Mouse (Mus musculus) CD4-positive, CD25-positive, alpha-beta regulatory T cell, adult 4 months (primary cell): ENCODE results near the gene Il2rb. TPM values are rescaled to one million over a fixed set of nuclear protein-coding genes. Genes with fewer than 3 reads are reported as not detected.

Source experiments
- ATAC-seq: one replicate; pipeline ENCODE4 v1.8.0; 2017
- polyA plus RNA-seq, 2 experiments: library from polyadenylated mRNA; unstranded; fragments of 100-300 nt; shearing (Covaris generic); gene quantifications; one replicate each; pipeline ENCODE4 v1.2.1; 2017

Gene Il2rb
- polyA plus RNA-seq, 2 experiments from 2014 or later, result 529 to 771 TPM

- ATAC-seq, result no peak
Measured at GRCm38 (mm10) chr15:78481448-78482000, 13.5 kb downstream of the Il2rb start.

DNA sequence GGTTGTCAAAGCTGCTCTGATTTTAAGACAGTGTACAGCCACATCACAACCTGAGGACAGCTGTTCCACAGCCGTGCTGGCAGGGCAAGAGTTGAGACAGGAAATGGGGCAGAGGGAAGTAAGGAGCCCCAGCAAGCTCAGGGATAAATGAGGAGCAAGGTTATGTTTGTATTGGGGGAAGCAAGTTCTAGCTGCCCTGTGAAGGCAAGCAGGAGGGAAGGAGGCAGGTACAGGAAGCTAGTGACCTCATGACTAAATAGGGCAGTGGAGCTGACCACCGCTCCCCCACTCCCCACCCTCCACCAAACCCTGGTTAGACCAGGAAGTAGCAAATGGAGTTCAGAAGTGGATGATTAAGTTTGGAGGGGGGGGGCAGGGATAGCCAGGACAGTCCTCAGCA, 14.1 kb downstream of the Il2rb start:
- no peak for ATAC-seq

- peak; percentile 15 for ATAC-seq
Measured at GRCm38 (mm10) chr15:78480111-78480510, 15.0 kb downstream of the Il2rb start.

- peak; percentile 36 for ATAC-seq
Measured at GRCm38 (mm10) chr15:78479470-78479869, 15.6 kb downstream of the Il2rb start.

GRCm38 (mm10) chr15:78478073-78478472, 17.0 kb downstream of the Il2rb start:
- no peak for ATAC-seq

DNA sequence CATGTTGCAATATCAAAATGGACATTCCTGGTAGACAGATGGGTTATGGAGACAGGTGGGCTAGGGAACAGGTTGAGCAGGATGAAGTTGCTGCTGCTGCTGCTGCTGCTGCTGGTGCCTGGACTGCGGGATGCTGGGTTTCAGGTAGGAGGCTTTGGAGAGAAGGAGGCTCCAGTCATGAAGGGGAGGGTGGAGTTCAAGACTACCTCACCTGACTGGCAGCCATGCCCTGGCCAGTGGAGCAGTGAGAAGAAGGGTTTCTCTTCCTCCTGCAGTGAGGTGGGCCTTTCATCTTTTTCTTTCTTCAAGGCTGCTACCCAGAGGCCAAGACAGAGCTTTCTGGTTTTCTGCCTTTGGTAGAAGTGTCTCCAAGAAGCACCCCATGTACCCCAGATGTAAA, 18.2 kb downstream of the Il2rb start:
- no peak for ATAC-seq

- peak; percentile 80 for ATAC-seq
Measured at GRCm38 (mm10) chr15:78475604-78476031, 19.5 kb downstream of the Il2rb start.

GRCm38 (mm10) chr15:78473442-78473841, 21.6 kb downstream of the Il2rb start:
- ATAC-seq, result no peak

DNA sequence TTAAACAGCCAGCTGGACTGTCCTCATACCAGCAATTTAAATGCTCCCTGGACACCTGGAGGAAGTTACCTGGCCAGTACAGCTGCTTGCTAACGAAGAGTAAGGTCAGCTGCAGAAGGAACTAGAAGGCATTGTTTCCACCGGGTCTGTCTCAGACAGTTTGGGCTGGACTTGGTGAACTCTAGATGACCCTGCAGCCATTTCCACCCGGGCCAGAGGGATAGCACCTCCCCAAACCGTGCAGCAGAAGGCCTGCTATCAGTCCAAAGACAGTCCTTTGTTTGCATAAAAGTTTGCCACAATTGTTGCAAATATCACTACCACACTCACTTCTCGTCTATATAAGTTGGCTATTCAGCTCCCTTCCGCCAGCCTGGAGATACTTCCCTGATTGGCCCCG, 23.2 kb downstream of the Il2rb start:
- ATAC-seq, result no peak

- ATAC-seq, result no peak
Measured at GRCm38 (mm10) chr15:78470495-78471276, 24.4 kb downstream of the Il2rb start.

DNA sequence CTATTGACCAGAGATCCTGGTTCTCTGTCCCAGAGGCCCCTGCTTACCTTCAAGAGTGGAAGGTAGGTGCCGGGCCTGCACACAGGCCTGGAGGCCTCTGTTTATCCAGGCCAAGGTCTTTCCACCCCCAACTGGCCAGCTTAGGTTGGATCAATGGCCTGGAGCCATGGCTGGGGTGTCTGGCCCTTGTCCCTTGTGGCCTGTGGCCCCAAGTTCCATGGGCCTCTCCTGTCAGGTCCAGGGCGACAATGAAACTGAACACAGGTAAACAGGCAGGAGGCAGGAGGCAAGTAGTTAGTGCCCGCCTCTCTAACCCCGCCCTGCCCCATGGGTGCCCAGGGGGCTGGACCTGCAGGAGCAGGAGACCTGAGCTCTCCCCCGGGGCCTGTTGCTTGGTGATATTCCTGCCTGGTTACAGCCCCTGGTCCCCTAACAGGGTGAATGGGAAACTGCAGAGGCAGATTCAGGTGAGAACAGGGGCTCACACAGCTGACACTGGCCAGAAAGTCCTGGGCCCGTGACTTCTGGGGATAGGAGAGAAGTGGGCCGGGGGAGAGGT, 26.6 kb downstream of the Il2rb start, which contains the start of gene Tmprss6:
Tmprss6 (minus strand) TSS at position 256 of the 559 bp plus-strand sequence.
- ATAC-seq, result no peak

GRCm38 (mm10) chr15:78467570-78467969, 27.5 kb downstream of the Il2rb start:
- no peak for ATAC-seq

GRCm38 (mm10) chr15:78466809-78467208, 28.3 kb downstream of the Il2rb start:
- ATAC-seq, result no peak

- ATAC-seq, result peak; percentile 97
Measured at GRCm38 (mm10) chr15:78462981-78463380, 32.1 kb downstream of the Il2rb start.

DNA sequence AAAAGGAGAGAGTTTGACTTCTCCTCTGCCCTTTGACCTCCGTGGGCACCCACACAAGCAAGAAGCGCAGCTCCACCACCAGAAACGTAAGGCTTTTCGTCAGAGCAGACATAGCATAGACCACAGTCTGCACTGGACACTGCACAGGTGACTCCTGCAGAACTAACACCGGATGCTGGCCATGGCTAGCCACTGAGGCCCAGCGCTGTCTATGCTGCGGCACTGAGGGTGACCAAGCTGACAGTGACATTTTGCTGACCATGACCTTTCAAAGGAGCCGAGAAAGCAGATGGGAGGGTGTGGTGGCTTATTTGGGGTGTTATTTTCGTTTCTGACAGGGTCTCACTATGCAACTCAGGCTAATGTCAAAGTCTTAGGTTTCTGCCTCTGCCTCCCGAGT, 37.9 kb downstream of the Il2rb start:
- no peak for ATAC-seq

GRCm38 (mm10) chr15:78456051-78456450, 39.0 kb downstream of the Il2rb start:
- no peak for ATAC-seq

- ATAC-seq, result no peak
Measured at GRCm38 (mm10) chr15:78455168-78455567, 39.9 kb downstream of the Il2rb start.

DNA sequence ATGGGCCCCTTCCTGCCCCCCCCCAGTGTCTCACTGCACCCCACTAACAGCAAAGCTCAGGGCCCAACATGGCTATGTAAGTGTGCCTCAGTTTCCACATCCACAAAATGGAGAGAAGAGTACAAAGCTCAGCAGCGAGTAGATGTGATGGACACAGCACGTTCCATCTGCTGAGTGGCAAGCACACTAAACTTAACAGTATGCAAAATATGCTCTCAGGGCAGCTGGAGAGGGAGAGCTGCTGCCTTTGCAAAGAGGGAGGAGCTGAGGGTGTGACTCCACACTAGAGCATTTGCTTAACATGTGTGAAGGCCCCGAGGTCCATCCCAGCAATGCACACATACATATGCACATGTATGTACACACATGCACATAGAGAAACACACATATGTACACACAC, 42.1 kb downstream of the Il2rb start:
- ATAC-seq, result no peak

GRCm38 (mm10) chr15:78451201-78451600, 43.9 kb downstream of the Il2rb start:
- ATAC-seq, result no peak

GRCm38 (mm10) chr15:78450419-78450768, 44.7 kb downstream of the Il2rb start:
- ATAC-seq, result peak; percentile 33

GRCm38 (mm10) chr15:78449694-78450418, 45.2 kb downstream of the Il2rb start:
- peak; percentile 75 for ATAC-seq

- ATAC-seq, result peak; percentile 44
Measured at GRCm38 (mm10) chr15:78449131-78449530, 45.9 kb downstream of the Il2rb start.
